Comparison of ENCODE assay signal across 8 mouse cellular contexts in the genomic region with DNA sequence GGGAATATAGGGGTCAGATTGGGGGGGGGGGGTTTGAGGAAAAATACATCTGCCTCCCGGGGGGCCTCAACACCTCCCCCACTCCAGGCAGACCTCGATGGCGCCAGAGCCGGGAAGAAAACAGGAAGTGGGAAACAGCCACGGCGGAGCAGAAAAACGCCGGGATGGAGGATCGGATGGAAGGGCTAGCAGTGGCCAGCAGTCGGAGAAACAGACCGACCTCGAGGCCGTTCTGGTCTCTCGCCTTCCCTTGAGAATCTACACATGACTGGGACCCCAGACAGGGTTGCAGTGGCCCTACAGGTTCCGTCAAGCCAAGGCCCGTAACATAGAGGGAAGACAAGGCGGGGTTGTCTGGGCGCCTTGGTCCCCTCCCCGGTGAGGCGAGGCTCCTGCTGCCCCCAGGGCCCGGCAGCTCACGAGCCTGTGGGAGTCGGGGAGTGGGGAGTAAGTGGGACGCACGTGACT. TPM values are rescaled to one million over a fixed set of nuclear protein-coding genes. Genes with fewer than 3 reads are reported as not detected.
DNase-seq lines count a peak whose midpoint lies in the region; ATAC-seq and TF ChIP-seq lines count a peak whose summit lies in the region.

No protein-coding gene starts in this region.

- no peaks in the 10 kb centered on the region for H3K27me3 ChIP-seq in kidney, embryonic 14.5 days (ENCODE audit: control insufficient read depth, insufficient read depth, low read length)
- H3K27me3 ChIP-seq in forebrain, embryonic 16.5 days (replicated peaks; ENCODE audit: control insufficient read depth, insufficient read depth, low read length) = no peaks in the 10 kb centered on the region
- no peaks in the 10 kb centered on the region for H3K27me3 ChIP-seq in limb, embryonic 15.5 days
- H3K27me3 ChIP-seq in stomach, embryonic 14.5 days (ENCODE audit: control insufficient read depth, insufficient read depth, low read length) = no peaks in the 10 kb centered on the region

- H3K9ac ChIP-seq in kidney, embryonic 14.5 days (ENCODE audit: low read depth, low read length) = peak overlapping the region; percentile 90
- H3K9ac ChIP-seq in forebrain, embryonic 16.5 days (replicated peaks; ENCODE audit: low read depth, low read length) = peak overlapping the region; percentile 65
- H3K9ac ChIP-seq in limb, embryonic 15.5 days = peak overlapping the region; percentile 88
- peak overlapping the region; percentile 95 for H3K9ac ChIP-seq in stomach, embryonic 14.5 days (replicated peaks; ENCODE audit: low read depth, low read length)

- H3K4me2 ChIP-seq in kidney, embryonic 14.5 days (replicated peaks; ENCODE audit: low read depth, low read length) = peak overlapping the region; percentile 94
- peak overlapping the region; percentile 83 for H3K4me2 ChIP-seq in forebrain, embryonic 16.5 days (ENCODE audit: low read length)
- H3K4me2 ChIP-seq in limb, embryonic 15.5 days = peak overlapping the region; percentile 88
- peak overlapping the region; percentile 86 for H3K4me2 ChIP-seq in stomach, embryonic 14.5 days (replicated peaks; ENCODE audit: low read depth, low read length)

- peak overlapping the region; percentile 73 for H3K4me3 ChIP-seq in kidney, embryonic 14.5 days (ENCODE audit: low read length)
- H3K4me3 ChIP-seq in bone marrow, adult 2 months (replicated peaks; ENCODE audit: control insufficient read depth, low read depth, low read length) = peak overlapping the region; percentile 60
- H3K4me3 ChIP-seq in forebrain, embryonic 16.5 days (replicated peaks; ENCODE audit: low read length) = peak overlapping the region; percentile 80
- peak overlapping the region; percentile 95 for H3K4me3 ChIP-seq in limb, embryonic 15.5 days
- peak overlapping the region; percentile 98 for H3K4me3 ChIP-seq in stomach, embryonic 14.5 days (ENCODE audit: low read depth, low read length)

- H3K36me3 ChIP-seq in kidney, embryonic 14.5 days (ENCODE audit: control insufficient read depth, insufficient read depth, low read length) = peaks cover 25% of the 10 kb centered on the region
- no peaks in the 10 kb centered on the region for H3K36me3 ChIP-seq in forebrain, embryonic 16.5 days (ENCODE audit: control insufficient read depth, insufficient read depth)
- peaks cover 21% of the 10 kb centered on the region for H3K36me3 ChIP-seq in limb, embryonic 15.5 days
- peaks cover 21% of the 10 kb centered on the region for H3K36me3 ChIP-seq in stomach, embryonic 14.5 days (ENCODE audit: control insufficient read depth, insufficient read depth, low read length)

- peaks cover 47% of the 10 kb centered on the region for H3K4me1 ChIP-seq in kidney, embryonic 14.5 days (ENCODE audit: control insufficient read depth, insufficient read depth, low read length)
- no peaks in the 10 kb centered on the region; the same call in 1 of the 2 replicates for H3K4me1 ChIP-seq in bone marrow, adult 2 months (ENCODE audit: control insufficient read depth, insufficient read depth, low read length)
- peaks cover 46% of the 10 kb centered on the region for H3K4me1 ChIP-seq in forebrain, embryonic 16.5 days (replicated peaks; ENCODE audit: control insufficient read depth, insufficient read depth, low read length)
- peaks cover 59% of the 10 kb centered on the region for H3K4me1 ChIP-seq in limb, embryonic 15.5 days
- peaks cover 26% of the 10 kb centered on the region for H3K4me1 ChIP-seq in stomach, embryonic 14.5 days (ENCODE audit: control insufficient read depth, insufficient read depth, low read length)

- H3K27ac ChIP-seq in kidney, embryonic 14.5 days (ENCODE audit: low read depth, low read length) = peak overlapping the region; percentile 99
- H3K27ac ChIP-seq in bone marrow, adult 2 months (ENCODE audit: control insufficient read depth, insufficient read depth, low read depth, low read length, poor library complexity) = peak overlapping the region; percentile 33; the same call in 1 of the 2 replicates
- H3K27ac ChIP-seq in forebrain, embryonic 16.5 days (ENCODE audit: low read length) = peak overlapping the region; percentile 90
- peak overlapping the region; percentile 99 for H3K27ac ChIP-seq in limb, embryonic 15.5 days
- H3K27ac ChIP-seq in stomach, embryonic 14.5 days (ENCODE audit: low read length) = peak overlapping the region; percentile 99

- ATAC-seq in kidney, embryonic 14.5 days (ENCODE audit: low FRiP score, low TSS enrichment) = peak; percentile 20; the same call in 1 of the 2 replicates
- peak; percentile 13 for ATAC-seq in forebrain, embryonic 16.5 days
- ATAC-seq in limb, embryonic 15.5 days (ENCODE audit: insufficient number of reproducible peaks, low FRiP score, low TSS enrichment, low read depth) = no peak; the same call in 1 of the 2 replicates
- ATAC-seq in stomach, embryonic 14.5 days (ENCODE audit: insufficient number of reproducible peaks, insufficient read depth, low FRiP score, low read depth) = no peak

- 0 out of 2 replicates have a peak, but pooled peaks have one; percentile 6 for TF ChIP-seq CTCF in bone marrow, adult 2 months (IDR thresholded peaks at IDR 0.05; ENCODE audit: control insufficient read depth, insufficient read depth, low read length)

- no peak for TF ChIP-seq POLR2A in bone marrow, adult 2 months (IDR thresholded peaks at IDR 0.05; ENCODE audit: borderline replicate concordance, control insufficient read depth, low read depth, low read length)

- intact Hi-C loops in gastrocnemius, postnatal 36 days (cut with DNase I) = loop anchor here (5.0 kb wide), 2 partner anchors 68 to 143 kb away; a partner anchor contains a TSS

- under 1% methylated on average over 22 of the region's 25 CpGs for WGBS in kidney, embryonic 14.5 days
- under 1% methylated on average over 25 of the region's 25 CpGs for WGBS in bone marrow, adult 2 months
- WGBS in forebrain, embryonic 16.5 days = under 1% methylated on average over 25 of the region's 25 CpGs
- WGBS in limb, embryonic 15.5 days = 1% methylated on average over 22 of the region's 25 CpGs
- WGBS in stomach, embryonic 14.5 days = under 1% methylated on average over 25 of the region's 25 CpGs

- no peaks in the 10 kb centered on the region for H3K9me3 ChIP-seq in kidney, embryonic 14.5 days (ENCODE audit: control insufficient read depth, low read length)
- H3K9me3 ChIP-seq in forebrain, embryonic 16.5 days (ENCODE audit: control insufficient read depth, low read length) = no peaks in the 10 kb centered on the region
- H3K9me3 ChIP-seq in limb, embryonic 15.5 days = no peaks in the 10 kb centered on the region
- no peaks in the 10 kb centered on the region for H3K9me3 ChIP-seq in stomach, embryonic 14.5 days (ENCODE audit: control insufficient read depth, low read depth, low read length)

- DNase-seq in kidney, adult 8-10 months = no peak
- DNase-seq in gastrocnemius, postnatal 36 days = no peak
- no peak for DNase-seq in layer of hippocampus, adult 18-20 months (ENCODE audit: low spot score in 2 of 2)

RNA-seq across cellular contexts. Expression of a gene that starts 1.7 kb away (rescaled TPM):
- polyA plus RNA-seq in kidney, embryonic 14.5 days (2014; fragmentation: Nextera tagmentation; extraction: Ambion mirVana) = 22.4 and 28.8 TPM in 2 replicates
- polyA plus RNA-seq in bone marrow, adult 2 months (2011; ENCODE audit: insufficient read depth, insufficient read length, low replicate concordance, missing spikeins) = 6.8 and 14.6 TPM in 2 replicates
- 4.8 and 5.3 TPM in 2 replicates for polyA plus RNA-seq in forebrain, embryonic 16.5 days (2015; fragmentation: Nextera tagmentation; extraction: Ambion mirVana)
- polyA plus RNA-seq in limb, embryonic 15.5 days (2015; fragmentation: Nextera tagmentation; extraction: Ambion mirVana) = 20.8 and 24.4 TPM in 2 replicates
- polyA plus RNA-seq in stomach, embryonic 14.5 days (2014; fragmentation: Nextera tagmentation; extraction: Ambion mirVana) = 25.8 and 27.7 TPM in 2 replicates
- 1 to 10 TPM; 5.0 to 6.1 TPM for total RNA-seq in gastrocnemius, postnatal 36 days (2021)
- 10 to 100 TPM; 43.1 to 46.3 TPM for total RNA-seq in layer of hippocampus, adult 18-20 months (2021)

RNA-seq across cellular contexts. Expression of a gene that starts 11.2 kb away (rescaled TPM):
- 15.7 and 18.5 TPM in 2 replicates for polyA plus RNA-seq in kidney, embryonic 14.5 days (2014; fragmentation: Nextera tagmentation; extraction: Ambion mirVana)
- polyA plus RNA-seq in bone marrow, adult 2 months (2011; ENCODE audit: insufficient read depth, insufficient read length, low replicate concordance, missing spikeins) = 53.6 and 56.8 TPM in 2 replicates
- 14.9 and 17.1 TPM in 2 replicates for polyA plus RNA-seq in forebrain, embryonic 16.5 days (2015; fragmentation: Nextera tagmentation; extraction: Ambion mirVana)
- polyA plus RNA-seq in limb, embryonic 15.5 days (2015; fragmentation: Nextera tagmentation; extraction: Ambion mirVana) = 8.2 and 10.0 TPM in 2 replicates
- polyA plus RNA-seq in stomach, embryonic 14.5 days (2014; fragmentation: Nextera tagmentation; extraction: Ambion mirVana) = 14.7 and 15.9 TPM in 2 replicates
- total RNA-seq in gastrocnemius, postnatal 36 days (2021) = 10 to 100 TPM; 64.0 to 69.6 TPM
- total RNA-seq in layer of hippocampus, adult 18-20 months (2021) = 100 to 1,000 TPM; 208 to 221 TPM

RNA-seq across cellular contexts. Expression of a gene that starts 18.6 kb away (rescaled TPM):
- 36.0 and 47.2 TPM in 2 replicates for polyA plus RNA-seq in kidney, embryonic 14.5 days (2014; fragmentation: Nextera tagmentation; extraction: Ambion mirVana)
- 174 and 292 TPM in 2 replicates for polyA plus RNA-seq in bone marrow, adult 2 months (2011; ENCODE audit: insufficient read depth, insufficient read length, low replicate concordance, missing spikeins)
- polyA plus RNA-seq in forebrain, embryonic 16.5 days (2015; fragmentation: Nextera tagmentation; extraction: Ambion mirVana) = 42.2 and 48.0 TPM in 2 replicates
- 40.3 and 42.5 TPM in 2 replicates for polyA plus RNA-seq in limb, embryonic 15.5 days (2015; fragmentation: Nextera tagmentation; extraction: Ambion mirVana)
- 51.4 and 54.1 TPM in 2 replicates for polyA plus RNA-seq in stomach, embryonic 14.5 days (2014; fragmentation: Nextera tagmentation; extraction: Ambion mirVana)
- total RNA-seq in gastrocnemius, postnatal 36 days (2021) = 10 to 100 TPM; 31.4 to 37.6 TPM
- 100 to 1,000 TPM; 198 to 203 TPM for total RNA-seq in layer of hippocampus, adult 18-20 months (2021)

RNA-seq across cellular contexts. Expression of a gene that starts 27.7 kb away (rescaled TPM):
- polyA plus RNA-seq in kidney, embryonic 14.5 days (2014; fragmentation: Nextera tagmentation; extraction: Ambion mirVana) = 2.2 and 4.2 TPM in 2 replicates
- 7.2 and 13.9 TPM in 2 replicates for polyA plus RNA-seq in bone marrow, adult 2 months (2011; ENCODE audit: insufficient read depth, insufficient read length, low replicate concordance, missing spikeins)
- 1.8 and 1.9 TPM in 2 replicates for polyA plus RNA-seq in forebrain, embryonic 16.5 days (2015; fragmentation: Nextera tagmentation; extraction: Ambion mirVana)
- 2.7 and 2.8 TPM in 2 replicates for polyA plus RNA-seq in limb, embryonic 15.5 days (2015; fragmentation: Nextera tagmentation; extraction: Ambion mirVana)
- polyA plus RNA-seq in stomach, embryonic 14.5 days (2014; fragmentation: Nextera tagmentation; extraction: Ambion mirVana) = 3.7 and 4.2 TPM in 2 replicates
- total RNA-seq in gastrocnemius, postnatal 36 days (2021) = 1 to 10 TPM; 4.1 to 5.5 TPM
- total RNA-seq in layer of hippocampus, adult 18-20 months (2021) = 10 to 100 TPM; 12.6 to 12.7 TPM

RNA-seq across cellular contexts. Expression of a gene that starts 28.5 kb away (rescaled TPM):
- polyA plus RNA-seq in kidney, embryonic 14.5 days (2014; fragmentation: Nextera tagmentation; extraction: Ambion mirVana) = 8.7 and 10.8 TPM in 2 replicates
- polyA plus RNA-seq in bone marrow, adult 2 months (2011; ENCODE audit: insufficient read depth, insufficient read length, low replicate concordance, missing spikeins) = 66.5 and 109 TPM in 2 replicates
- 14.7 and 15.0 TPM in 2 replicates for polyA plus RNA-seq in forebrain, embryonic 16.5 days (2015; fragmentation: Nextera tagmentation; extraction: Ambion mirVana)
- 12.2 and 13.6 TPM in 2 replicates for polyA plus RNA-seq in limb, embryonic 15.5 days (2015; fragmentation: Nextera tagmentation; extraction: Ambion mirVana)
- 7.5 and 8.7 TPM in 2 replicates for polyA plus RNA-seq in stomach, embryonic 14.5 days (2014; fragmentation: Nextera tagmentation; extraction: Ambion mirVana)
- 10 to 100 TPM in 1 of 2 experiments, 1 to 10 TPM in 1; 8.4 to 10.7 TPM for total RNA-seq in gastrocnemius, postnatal 36 days (2021)
- total RNA-seq in layer of hippocampus, adult 18-20 months (2021) = 10 to 100 TPM; 26.8 to 29.9 TPM

Comparison
In these comparisons a context has a peak if more than half of its experiments do, and no peak if none do; other contexts are left out.
1. ATAC-seq: peak in kidney, embryonic 14.5 days (single experiment) and forebrain, embryonic 16.5 days (single experiment); none in limb, embryonic 15.5 days (single experiment) and stomach, embryonic 14.5 days (single experiment).
2. H3K27ac ChIP-seq: peak in every context shown above with its lines; median percentile 99 in kidney, embryonic 14.5 days; 99 in limb, embryonic 15.5 days; 99 in stomach, embryonic 14.5 days; 90 in forebrain, embryonic 16.5 days; 33 in bone marrow, adult 2 months.
3. Peak in every context shown above with its lines, with median percentiles within 50 percentile points of each other: H3K4me2 ChIP-seq, H3K4me3 ChIP-seq and H3K9ac ChIP-seq.